Mouse (Mus musculus) 416B (cell line): ENCODE measurements around the gene Gm20696.

ENCODE experiments used
- DNase-seq: peaks from one replicate; pipeline ENCODE4 v3.0.0; 2011; ENCODE audit warnings: low read depth

The Gm20696 gene

GRCm38 (mm10) chr6:99625306-99625705, 41.3 kb downstream of the Gm20696 start:
- DNase-seq, result no peak

GRCm38 (mm10) chr6:99624542-99624941, 42.1 kb downstream of the Gm20696 start:
- no peak for DNase-seq

- no peak for DNase-seq
Measured at GRCm38 (mm10) chr6:99623641-99624040, 43.0 kb downstream of the Gm20696 start.

- no peak for DNase-seq
Measured at GRCm38 (mm10) chr6:99621167-99621566, 45.4 kb downstream of the Gm20696 start.

- DNase-seq, result no peak
Measured at GRCm38 (mm10) chr6:99620471-99620870, 46.1 kb downstream of the Gm20696 start.

- DNase-seq, result no peak
Measured at GRCm38 (mm10) chr6:99619964-99620363, 46.6 kb downstream of the Gm20696 start.

GRCm38 (mm10) chr6:99619466-99619865, 47.1 kb downstream of the Gm20696 start:
- no peak for DNase-seq

GRCm38 (mm10) chr6:99617867-99618266, 48.7 kb downstream of the Gm20696 start:
- DNase-seq, result no peak

GRCm38 (mm10) chr6:99617415-99617814, 49.2 kb downstream of the Gm20696 start:
- peak; percentile 44 for DNase-seq

GRCm38 (mm10) chr6:99615272-99615751, 51.3 kb downstream of the Gm20696 start:
- no peak for DNase-seq

- DNase-seq, result no peak
Measured at GRCm38 (mm10) chr6:99614566-99615271, 51.9 kb downstream of the Gm20696 start.

- DNase-seq, result no peak
Measured at GRCm38 (mm10) chr6:99611866-99612265, 54.7 kb downstream of the Gm20696 start.

GRCm38 (mm10) chr6:99610454-99611427, 55.9 kb downstream of the Gm20696 start:
- no peak for DNase-seq

GRCm38 (mm10) chr6:99606079-99606478, 60.5 kb downstream of the Gm20696 start:
- DNase-seq, result no peak

GRCm38 (mm10) chr6:99604758-99605157, 61.8 kb downstream of the Gm20696 start:
- DNase-seq, result no peak

GRCm38 (mm10) chr6:99602434-99602833, 64.2 kb downstream of the Gm20696 start:
- no peak for DNase-seq

- no peak for DNase-seq
Measured at GRCm38 (mm10) chr6:99600886-99601285, 65.7 kb downstream of the Gm20696 start.

GRCm38 (mm10) chr6:99600168-99600793, 66.3 kb downstream of the Gm20696 start:
- DNase-seq, result peak; percentile 71

- DNase-seq, result no peak
Measured at GRCm38 (mm10) chr6:99599651-99600050, 66.9 kb downstream of the Gm20696 start.

- no peak for DNase-seq
Measured at GRCm38 (mm10) chr6:99599229-99599628, 67.4 kb downstream of the Gm20696 start.

GRCm38 (mm10) chr6:99577040-99577439, 89.6 kb downstream of the Gm20696 start:
- DNase-seq, result no peak

- DNase-seq, result no peak
Measured at GRCm38 (mm10) chr6:99575633-99576032, 91.0 kb downstream of the Gm20696 start.
